Mouse (Mus musculus) limb, embryonic 14.5 days (tissue): ENCODE results near the gene Fezf2. TPM values are rescaled to one million over a fixed set of nuclear protein-coding genes. Genes with fewer than 3 reads are reported as not detected.

Experiments used
- ATAC-seq: fragments of 200-750 bp; cut with Nextera tagmentation; 2 replicates; pipeline ENCODE4 v1.8.0; 2017; ENCODE audit warnings: low read depth, moderate number of reproducible peaks, moderate TSS enrichment; ENCODE audit not compliant: low FRiP score
- DNase-seq: peaks from one replicate; pipeline ENCODE4 v3.0.0-alpha.2; 2015; ENCODE audit warnings: low spot score
- H3K27ac ChIP-seq: fragments of 300-500 bp; sonication (generic); replicated peaks from 2 replicates; pipeline ENCODE4 v1.5.1; 2014; ENCODE audit warnings: low read depth, mild to moderate bottlenecking, low read length, moderate library complexity, mixed read lengths
- H3K27me3 ChIP-seq: fragments of 300-500 bp; sonication (generic); 2 replicates; pipeline ENCODE4 v1.6.1; 2014; ENCODE audit warnings: low read length, mixed read lengths; ENCODE audit not compliant: control insufficient read depth, insufficient read depth
- H3K36me3 ChIP-seq: fragments of 300-500 bp; sonication (generic); 2 replicates; pipeline ENCODE4 v1.6.1; 2014; ENCODE audit warnings: mild to moderate bottlenecking, low read length, moderate library complexity, mixed read lengths; ENCODE audit not compliant: control insufficient read depth, insufficient read depth
- H3K4me1 ChIP-seq: fragments of 300-500 bp; sonication (generic); 2 replicates; pipeline ENCODE4 v1.6.1; 2014; ENCODE audit warnings: antibody characterized with exemption, low read length, mixed read lengths; ENCODE audit not compliant: control insufficient read depth, insufficient read depth
- H3K4me2 ChIP-seq: fragments of 300-500 bp; sonication (generic); replicated peaks from 2 replicates; pipeline ENCODE4 v1.6.1; 2014; ENCODE audit warnings: low read depth, mild to moderate bottlenecking, low read length, moderate library complexity; ENCODE audit not compliant: severe bottlenecking
- H3K4me3 ChIP-seq: fragments of 300-500 bp; sonication (generic); replicated peaks from 2 replicates; pipeline ENCODE4 v1.5.1; 2014; ENCODE audit warnings: low read length
- H3K9ac ChIP-seq: fragments of 300-500 bp; sonication (generic); 2 replicates; pipeline ENCODE4 v1.6.1; 2014; ENCODE audit warnings: mild to moderate bottlenecking, low read depth, low read length, moderate library complexity; ENCODE audit not compliant: severe bottlenecking
- H3K9me3 ChIP-seq: fragments of 300-500 bp; sonication (generic); 2 replicates; pipeline ENCODE4 v1.6.1; 2016; ENCODE audit warnings: low read length; ENCODE audit not compliant: control insufficient read depth
- POLR2A ChIP-seq: fragments of 200-500 bp; IDR thresholded peaks from 2 replicates; pipeline ENCODE4 v1.8.0; 2012; ENCODE audit warnings: inconsistent platforms, mild to moderate bottlenecking, moderate library complexity, borderline replicate concordance; ENCODE audit not compliant: insufficient read depth, insufficient read length; ENCODE audit errors: extremely low read depth
- WGBS: fragments of 180-500 bp; shearing (Covaris S2); extraction: QIAGEN DNeasy Blood & Tissue Kit; methylation state at CpG from one replicate; pipeline ENCODE4 v1.1.7; 2014; 5-methylcytosine and 5-hydroxymethylcytosine counted together
- polyA plus RNA-seq, 2 experiments: library from polyadenylated mRNA; depleted of rRNA in 1 of 2; stranded (reverse) in 1 of 2; unstranded in 1 of 2; fragments of >200 nt; fragmentation: Nextera tagmentation in 1 of 2; extraction: Ambion mirVana in 1 of 2; gene quantifications; 2 replicates each; pipeline versions ENCODE4 v1.2.1 to v1.2.3; 2012 to 2014

Gene Fezf2
- polyA plus RNA-seq, 2 experiments = 0.17 to 0.54 TPM

DNA sequence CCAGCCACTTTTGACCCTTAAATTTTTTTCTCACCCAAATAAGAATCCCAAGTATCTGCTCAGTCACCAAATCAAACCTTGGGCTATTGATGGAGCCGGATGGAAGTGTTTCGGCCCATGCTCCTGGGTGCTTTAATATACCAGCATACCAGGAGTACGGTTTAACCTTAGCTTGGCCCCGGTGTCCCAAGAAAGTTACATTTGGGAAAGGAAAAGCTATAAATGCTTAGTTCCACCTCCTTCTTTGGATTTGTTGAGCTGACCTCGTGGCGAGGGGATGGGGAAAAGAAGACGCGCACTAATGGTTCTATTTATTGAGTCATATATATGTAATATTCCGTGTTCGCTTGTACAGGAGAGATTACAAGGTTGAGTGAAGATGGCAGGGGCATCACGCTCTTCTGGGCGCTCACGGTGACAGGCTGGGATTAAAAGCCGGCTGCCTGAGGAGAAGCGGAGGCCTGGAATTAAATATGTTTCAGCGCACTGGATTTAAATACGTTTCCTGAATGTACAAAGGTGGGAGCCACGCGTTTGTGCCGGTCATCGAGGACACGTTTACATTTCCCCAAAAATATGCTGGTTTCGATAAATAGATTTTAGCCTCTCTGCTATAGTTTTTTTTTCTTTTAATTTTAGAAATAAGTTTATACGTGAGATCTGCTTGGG, 6.1 kb downstream of the Fezf2 start:
- Histone ChIP-seq H3K9me3 (no peaks in the 10 kb centered on the region), H3K9ac (no peak overlapping the region), H3K4me2 (no peak overlapping the region), H3K4me3 (0 out of 2 replicates have a peak overlapping the region, but pooled peaks have one; percentile 8), H3K36me3 (no peaks in the 10 kb centered on the region), H3K27me3 (peaks cover 98% of the 10 kb centered on the region), H3K4me1 (peaks cover 3% of the 10 kb centered on the region; the same call in 1 of the 2 replicates), H3K27ac (no peak overlapping the region)
- TF ChIP-seq POLR2A = no peak
- WGBS = 2% methylated on average over 24 of the region's 24 CpGs
- ATAC-seq = no peak
- DNase-seq = no peak

DNA sequence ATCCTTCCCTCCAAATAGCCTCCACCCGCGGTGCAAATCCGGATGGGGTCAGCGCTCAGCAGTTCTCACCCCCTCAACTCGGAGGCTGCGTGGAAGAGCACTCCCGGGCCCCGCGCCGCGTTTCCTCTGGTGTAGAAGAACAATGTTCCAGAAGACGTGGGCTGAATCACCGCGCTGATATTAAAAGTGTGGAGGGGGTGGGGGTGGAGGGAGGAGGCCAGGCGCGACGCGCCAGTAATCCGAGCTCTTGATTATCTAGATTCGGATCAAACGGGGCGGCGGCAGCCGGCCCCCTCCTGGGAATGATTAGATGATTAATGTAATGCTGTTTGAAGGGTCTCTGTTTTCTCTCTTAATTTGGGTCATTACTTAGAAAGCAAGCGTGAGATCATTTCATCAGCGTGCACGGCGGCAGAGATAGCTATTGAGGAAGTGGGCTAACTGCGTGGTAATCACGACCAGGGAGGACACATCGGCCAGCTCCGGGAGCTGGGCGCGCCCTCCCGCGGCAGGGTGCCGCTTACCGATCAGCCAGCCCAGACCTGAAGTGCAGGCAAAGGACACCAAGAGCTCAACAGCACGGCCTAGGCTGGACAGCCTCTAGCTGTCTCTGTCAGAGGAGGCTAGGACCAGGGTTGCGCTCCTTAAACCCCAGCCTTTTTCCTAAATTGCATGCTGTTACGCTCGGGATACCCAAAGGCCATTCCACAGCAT, 6.8 kb downstream of the Fezf2 start:
- peaks cover 2% of the 10 kb centered on the region; the same call in 1 of the 2 replicates for H3K4me1 ChIP-seq
- H3K36me3 ChIP-seq = no peaks in the 10 kb centered on the region
- no peak overlapping the region for H3K9ac ChIP-seq
- peak overlapping the region; percentile 8; the same call in 1 of the 2 replicates for H3K4me3 ChIP-seq
- WGBS = 2% methylated on average over 42 of the region's 42 CpGs
- 0 out of 2 replicates have a peak overlapping the region, but pooled peaks have one; percentile 13 for H3K4me2 ChIP-seq
- no peak for ATAC-seq
- H3K27me3 ChIP-seq = peaks cover 98% of the 10 kb centered on the region
- DNase-seq = no peak
- no peaks in the 10 kb centered on the region for H3K9me3 ChIP-seq
- TF ChIP-seq POLR2A = no peak
- H3K27ac ChIP-seq = no peak overlapping the region

DNA sequence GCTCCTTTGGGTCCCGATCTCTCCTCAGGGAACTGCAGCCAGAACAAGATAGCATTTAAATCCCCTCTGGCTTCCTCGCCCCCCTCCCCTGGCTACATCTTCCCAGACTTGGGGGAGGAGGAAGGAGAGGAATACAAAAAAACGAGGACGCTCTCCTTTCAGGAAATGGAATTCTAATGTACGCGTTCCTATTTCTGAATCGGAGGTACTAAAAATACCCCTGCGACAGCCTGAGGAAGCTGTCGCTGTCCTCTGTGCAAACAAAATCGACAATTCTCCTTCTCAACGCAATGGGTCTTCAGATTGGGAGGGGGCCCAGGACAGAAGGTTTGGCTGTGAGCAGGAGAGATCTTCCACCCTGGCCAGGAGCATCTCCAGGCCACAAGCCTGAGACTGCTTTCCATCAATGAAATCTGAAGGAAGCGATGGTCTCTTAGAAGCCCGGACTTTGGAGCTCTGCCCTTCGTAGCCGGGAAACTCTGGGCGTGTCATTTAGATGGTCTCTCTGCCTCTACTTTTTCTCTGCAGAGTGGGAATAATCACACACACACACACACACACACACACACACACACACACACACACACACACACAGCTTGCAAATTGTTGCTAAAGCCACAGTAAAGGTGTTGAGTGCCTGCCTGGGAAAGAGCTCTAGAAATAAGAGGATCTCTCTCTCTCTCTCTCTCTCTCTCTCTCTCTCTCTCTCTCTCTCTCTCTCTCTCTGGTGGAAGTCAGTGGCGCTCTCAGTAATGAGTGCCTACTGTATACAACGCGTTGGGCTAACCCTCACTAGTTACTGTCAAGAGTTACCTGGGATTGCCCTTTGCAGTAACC, 7.5 kb downstream of the Fezf2 start:
- H3K4me1 ChIP-seq = no peaks in the 10 kb centered on the region
- no peak overlapping the region for H3K9ac ChIP-seq
- H3K4me2 ChIP-seq = no peak overlapping the region
- ATAC-seq (no peak), DNase-seq (no peak)
- peaks cover 98% of the 10 kb centered on the region for H3K27me3 ChIP-seq
- no peaks in the 10 kb centered on the region for H3K9me3 ChIP-seq
- H3K4me3 ChIP-seq = 0 out of 2 replicates have a peak overlapping the region, but pooled peaks have one; percentile 8
- no peak overlapping the region for H3K27ac ChIP-seq
- no peaks in the 10 kb centered on the region for H3K36me3 ChIP-seq
- TF ChIP-seq POLR2A = no peak
- WGBS = 1% methylated on average over 19 of the region's 19 CpGs

DNA sequence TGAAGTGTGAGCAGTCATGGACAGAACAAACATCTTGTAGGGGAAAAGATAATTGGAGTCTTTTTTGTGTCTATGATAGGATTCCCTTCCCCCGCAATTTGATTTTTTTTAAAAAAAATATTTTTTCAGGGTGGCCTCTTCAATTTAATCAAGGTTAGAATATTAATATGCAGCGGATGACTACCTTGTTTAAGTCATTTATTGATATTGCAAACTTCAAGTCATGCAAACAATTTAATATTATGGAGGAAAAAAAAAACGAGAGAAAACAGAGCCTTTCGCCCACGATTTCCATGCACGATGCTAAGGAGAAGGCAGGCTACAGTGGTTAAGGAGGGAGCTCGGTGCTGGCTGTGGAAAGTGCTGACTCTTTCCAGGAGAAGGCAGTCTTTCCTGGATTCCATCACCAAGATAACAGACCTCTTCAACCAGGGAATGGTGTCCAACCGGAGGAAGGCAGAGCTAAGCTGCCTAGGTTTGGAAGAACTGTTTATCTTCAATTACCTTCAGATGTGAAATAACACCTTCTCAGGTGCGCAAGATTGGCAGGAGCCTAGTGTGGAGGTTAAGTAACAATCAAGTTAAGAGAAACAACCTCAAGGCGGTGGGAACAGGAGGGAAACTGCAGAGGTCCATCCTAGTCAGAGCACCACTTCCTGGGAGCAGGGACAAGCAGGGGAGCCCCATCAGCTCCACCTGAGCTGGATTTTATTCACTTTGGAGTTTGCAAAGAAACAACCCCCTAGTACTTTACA, 9.0 kb downstream of the Fezf2 start:
- no peaks in the 10 kb centered on the region for H3K36me3 ChIP-seq
- 3% methylated on average over 10 of the region's 10 CpGs for WGBS
- no peak overlapping the region for H3K9ac ChIP-seq
- ATAC-seq (no peak), DNase-seq (no peak)
- no peak for TF ChIP-seq POLR2A
- H3K9me3 ChIP-seq = no peaks in the 10 kb centered on the region
- no peak overlapping the region for H3K4me3 ChIP-seq
- H3K4me2 ChIP-seq = no peak overlapping the region
- H3K27ac ChIP-seq = no peak overlapping the region
- H3K27me3 ChIP-seq = peaks cover 93% of the 10 kb centered on the region
- no peaks in the 10 kb centered on the region for H3K4me1 ChIP-seq
